Mouse (Mus musculus) cortical plate, adult 2 months (tissue): ENCODE data around the gene Hoxd11.

Experiments used
- CTCF ChIP-seq: fragments of 200-500 bp; IDR thresholded peaks from 2 replicates; pipeline ENCODE4 v1.5.1; 2011; ENCODE audit warnings: mild to moderate bottlenecking, control low read depth, low read length; ENCODE audit not compliant: insufficient read depth; ENCODE audit errors: extremely low read depth
- POLR2A ChIP-seq: fragments of 200-500 bp; IDR thresholded peaks from 2 replicates; pipeline ENCODE4 v1.6.1; 2011; ENCODE audit warnings: mild to moderate bottlenecking, low read length, control low read depth; ENCODE audit not compliant: insufficient read depth; ENCODE audit errors: extremely low read depth

- TF ChIP-seq POLR2A = no peak
- TF ChIP-seq CTCF = no peak
Measured at GRCm38 (mm10) chr2:74727640-74728302, 48.4 kb downstream of the Hoxd11 start.
